ENCODE assay signal across 8 mouse cellular contexts in genomic region chr12:84217111-84217507, GRCm38 (mm10). TPM values are rescaled to one million over a fixed set of nuclear protein-coding genes. Genes with fewer than 3 reads are reported as not detected.
A peak's percentile ranks its signal among the peaks of the same experiment; 100 is the strongest.
DNase-seq lines count a peak whose midpoint lies in the region; ATAC-seq and TF ChIP-seq lines count a peak whose summit lies in the region.

No protein-coding gene starts in this region.

- no peak for TF ChIP-seq POLR2A in small intestine, adult 2 months (IDR thresholded peaks at IDR 0.05; ENCODE audit: low read depth, low read length)

- intact Hi-C loops in left cerebral cortex, postnatal 14 days (cut with DNase I): loop anchor here (1.0 to 5.0 kb wide), 2 partner anchors 24 to 40 kb away; no protein-coding TSS in a partner anchor

- peak overlapping the region; percentile 75 for H3K4me2 ChIP-seq in lung, embryonic 14.5 days
- peak overlapping the region; percentile 97 for H3K4me2 ChIP-seq in forebrain, embryonic 15.5 days (replicated peaks)
- H3K4me2 ChIP-seq in liver, embryonic 13.5 days: peak overlapping the region; percentile 81

- H3K36me3 ChIP-seq in lung, embryonic 14.5 days (ENCODE audit: insufficient read depth): peaks cover 15% of the 10 kb centered on the region; the same call in 1 of the 2 replicates
- no peaks in the 10 kb centered on the region for H3K36me3 ChIP-seq in forebrain, embryonic 15.5 days
- H3K36me3 ChIP-seq in liver, embryonic 13.5 days: peaks cover 17% of the 10 kb centered on the region
- H3K36me3 ChIP-seq in small intestine, adult 2 months (ENCODE audit: control insufficient read depth, insufficient read depth, low read length): peaks cover 9% of the 10 kb centered on the region

- H3K27me3 ChIP-seq in lung, embryonic 14.5 days (ENCODE audit: insufficient read depth, low read length): no peaks in the 10 kb centered on the region
- no peaks in the 10 kb centered on the region for H3K27me3 ChIP-seq in forebrain, embryonic 15.5 days
- no peaks in the 10 kb centered on the region for H3K27me3 ChIP-seq in liver, embryonic 13.5 days
- H3K27me3 ChIP-seq in small intestine, adult 2 months (ENCODE audit: control insufficient read depth, insufficient read depth, low read length): no peaks in the 10 kb centered on the region

- TF ChIP-seq CTCF in lung, embryonic 14.5 days (IDR thresholded peaks at IDR 0.05; ENCODE audit: low read depth): no peak
- TF ChIP-seq CTCF in small intestine, adult 2 months (IDR thresholded peaks at IDR 0.05; ENCODE audit: extremely low read depth, insufficient read length, insufficient replicate concordance, low read depth, low read length): no peak

- peaks cover 26% of the 10 kb centered on the region for H3K4me1 ChIP-seq in lung, embryonic 14.5 days (ENCODE audit: insufficient read depth)
- peaks cover 52% of the 10 kb centered on the region for H3K4me1 ChIP-seq in forebrain, embryonic 15.5 days
- peaks cover 75% of the 10 kb centered on the region for H3K4me1 ChIP-seq in liver, embryonic 13.5 days (replicated peaks)
- peaks cover 31% of the 10 kb centered on the region for H3K4me1 ChIP-seq in small intestine, adult 2 months (ENCODE audit: control insufficient read depth, insufficient read depth, insufficient read length, low read length)

- 16% methylated on average over 4 of the region's 4 CpGs for WGBS in lung, embryonic 14.5 days
- 21% methylated on average over 4 of the region's 4 CpGs for WGBS in forebrain, embryonic 15.5 days
- WGBS in liver, embryonic 13.5 days (ENCODE audit: insufficient replicate concordance): 54% methylated on average over 4 of the region's 4 CpGs
- WGBS in small intestine, adult 2 months: 11% methylated on average over 4 of the region's 4 CpGs

- no peaks in the 10 kb centered on the region for H3K9me3 ChIP-seq in lung, embryonic 14.5 days (ENCODE audit: low read depth, low read length)
- H3K9me3 ChIP-seq in forebrain, embryonic 15.5 days: no peaks in the 10 kb centered on the region
- H3K9me3 ChIP-seq in liver, embryonic 13.5 days (replicated peaks): no peaks in the 10 kb centered on the region

- peak overlapping the region; percentile 94 for H3K27ac ChIP-seq in lung, embryonic 14.5 days (ENCODE audit: low read depth)
- peak overlapping the region; percentile 52; the same call in 1 of the 2 replicates for H3K27ac ChIP-seq in forebrain, embryonic 15.5 days (replicated peaks)
- H3K27ac ChIP-seq in liver, embryonic 13.5 days: peak overlapping the region; percentile 89
- H3K27ac ChIP-seq in small intestine, adult 2 months (ENCODE audit: insufficient read depth, low read depth, low read length): peak overlapping the region; percentile 84

- peak overlapping the region; percentile 97 for H3K9ac ChIP-seq in lung, embryonic 14.5 days
- H3K9ac ChIP-seq in forebrain, embryonic 15.5 days (replicated peaks): no peak overlapping the region
- H3K9ac ChIP-seq in liver, embryonic 13.5 days: peak overlapping the region; percentile 92

- peak overlapping the region; percentile 85 for H3K4me3 ChIP-seq in lung, embryonic 14.5 days (ENCODE audit: low read depth, low read length)
- no peak overlapping the region for H3K4me3 ChIP-seq in forebrain, embryonic 15.5 days
- H3K4me3 ChIP-seq in liver, embryonic 13.5 days (replicated peaks): peak overlapping the region; percentile 82
- H3K4me3 ChIP-seq in small intestine, adult 2 months (ENCODE audit: low read depth, low read length): peak overlapping the region; percentile 93; the same call in 1 of the 2 replicates

- no peak for ATAC-seq in lung, embryonic 14.5 days (ENCODE audit: insufficient read depth)
- ATAC-seq in forebrain, embryonic 15.5 days (replicated peaks): no peak
- no peak for ATAC-seq in liver, embryonic 13.5 days (ENCODE audit: low read depth)

- no peak for DNase-seq in lung, embryonic 14.5 days
- DNase-seq in lung, postnatal 4 days: no peak
- no peak for DNase-seq in liver, embryonic 13.5 days
- DNase-seq in thymus, postnatal 14 days: no peak
- no peak for DNase-seq in left cerebral cortex, postnatal 14 days (ENCODE audit: low spot score in 2 of 2)
- no peak for DNase-seq in cerebellum, adult 8-10 months

RNA-seq across cellular contexts. Expression of gene Elmsan1, which starts 1.6 kb away (rescaled TPM):
- polyA plus RNA-seq in lung, embryonic 14.5 days (2014; fragmentation: Nextera tagmentation; extraction: Ambion mirVana): 11.3 and 12.3 TPM in 2 replicates
- 4.3 and 5.0 TPM in 2 replicates for polyA plus RNA-seq in forebrain, embryonic 15.5 days (2015; fragmentation: Nextera tagmentation; extraction: Ambion mirVana)
- polyA plus RNA-seq in liver, embryonic 13.5 days (2015; fragmentation: Nextera tagmentation; extraction: Ambion mirVana): 3.7 and 4.4 TPM in 2 replicates
- 8.9 and 25.9 TPM in 2 replicates for polyA plus RNA-seq in small intestine, adult 2 months (2012; rRNA removed)
- total RNA-seq in left cerebral cortex, postnatal 14 days (2021): 10 to 100 TPM; 12.6 to 18.6 TPM
